Mouse (Mus musculus) B cell, adult 67 days (primary cell): ENCODE data around the gene Exoc3l2. TPM values are rescaled to one million over a fixed set of nuclear protein-coding genes. Genes with fewer than 3 reads are reported as not detected.

Source experiments
- total RNA-seq, 2 experiments: library from RNA; stranded (reverse); gene quantifications; 4 replicates each; pipeline ENCODE4 v1.2.4; 2023

Exoc3l2 gene
- not detected for total RNA-seq

DNA sequence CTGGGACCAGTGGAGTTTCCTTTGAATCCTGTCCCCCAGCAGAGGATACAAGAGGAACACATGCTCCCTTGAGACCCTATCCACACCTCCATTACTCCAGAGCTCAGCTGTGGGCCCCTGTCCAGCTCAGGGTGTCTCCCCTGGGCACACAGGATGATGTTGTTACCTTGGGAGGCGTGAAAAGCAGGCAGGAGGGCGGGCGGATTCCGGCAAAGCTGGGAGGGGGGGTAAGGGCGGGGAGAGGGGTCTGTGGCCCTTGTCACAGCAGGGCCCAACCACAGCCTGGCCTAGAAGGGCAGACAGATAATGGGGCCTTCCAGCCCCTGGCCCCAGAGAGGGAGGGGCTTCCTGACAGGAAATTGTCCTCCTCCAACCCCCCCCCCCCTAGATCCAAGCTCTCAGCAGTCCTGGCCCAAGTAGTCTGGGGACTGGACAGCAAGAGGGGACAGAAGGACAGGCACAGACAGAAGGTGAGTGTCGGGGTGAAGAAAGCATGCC, at the start of gene Exoc3l2:
Exoc3l2 (plus strand) TSS at position 448 of the 498 bp plus-strand sequence.

DNA sequence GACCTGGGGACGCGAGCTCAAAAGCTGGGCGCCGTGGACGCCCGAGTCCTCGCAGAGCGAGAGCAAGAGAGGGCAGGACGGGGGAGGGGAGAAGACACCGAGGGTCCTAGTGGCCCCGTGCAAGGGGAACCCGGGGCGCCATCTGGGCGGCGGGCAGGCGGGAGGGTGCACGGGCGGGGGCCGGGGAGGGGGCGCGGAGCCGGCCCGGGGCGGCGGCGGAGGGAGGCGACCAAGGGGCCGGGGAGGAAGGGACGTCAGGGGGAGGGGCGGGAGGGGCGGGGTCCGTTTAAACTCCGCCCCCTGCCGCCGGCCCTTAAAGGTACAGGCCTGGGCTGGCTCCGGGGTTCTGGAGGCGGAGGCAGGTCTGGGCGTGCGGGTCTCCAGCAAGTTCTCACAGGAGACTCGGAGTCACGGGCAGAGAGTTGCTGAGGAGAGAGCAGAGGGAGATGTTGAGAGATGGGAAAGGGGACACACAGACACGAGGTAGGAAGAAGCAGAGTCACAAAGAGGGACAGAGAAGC, 4.5 kb upstream of the Exoc3l2 start, which contains the start of gene Mark4:
Mark4 (minus strand) TSS at position 231 of the 521 bp plus-strand sequence.

DNA sequence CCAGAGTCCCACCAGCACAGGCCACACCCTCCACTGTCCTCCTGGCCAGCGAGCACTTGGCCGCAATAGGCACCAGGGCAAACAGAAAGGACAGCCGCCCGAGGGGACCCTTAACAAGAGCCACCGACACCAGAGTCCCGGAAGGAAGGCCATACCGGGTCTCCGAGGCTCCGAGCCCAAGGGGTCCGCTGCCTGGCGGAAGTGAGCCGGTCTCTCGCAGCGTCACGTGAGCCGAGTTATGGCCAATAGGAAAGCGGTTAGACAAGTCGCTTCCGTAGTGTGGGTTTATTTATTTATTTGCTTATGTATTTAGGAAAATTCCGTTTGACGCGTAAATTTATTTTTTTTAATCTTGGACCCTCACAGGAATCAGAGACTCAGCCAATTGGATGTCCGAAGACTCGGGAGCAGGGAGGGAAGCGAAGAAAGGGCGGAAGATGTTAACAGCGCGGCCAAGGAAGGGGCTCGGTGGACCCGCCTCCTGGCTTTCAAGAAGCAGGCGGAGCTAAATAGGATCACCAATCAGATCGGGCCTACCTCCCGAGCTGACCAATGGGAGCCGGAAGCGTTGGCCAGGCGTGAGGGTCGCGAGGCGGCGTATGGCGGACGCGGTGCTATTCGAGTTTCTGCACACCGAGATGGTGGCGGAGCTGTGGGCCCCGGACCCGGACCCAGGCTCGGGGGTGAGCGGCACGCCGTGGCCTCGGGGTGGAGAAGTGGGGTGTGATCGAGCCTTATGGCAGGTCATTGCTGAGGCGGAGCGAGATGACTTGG, 45.2 kb downstream of the Exoc3l2 start, which contains the start of the genes Bloc1s3 and Trappc6a:
Bloc1s3 (minus strand) TSS at position 218 of the 774 bp plus-strand sequence.
Trappc6a (plus strand) TSS at position 246 of the 774 bp plus-strand sequence.

DNA sequence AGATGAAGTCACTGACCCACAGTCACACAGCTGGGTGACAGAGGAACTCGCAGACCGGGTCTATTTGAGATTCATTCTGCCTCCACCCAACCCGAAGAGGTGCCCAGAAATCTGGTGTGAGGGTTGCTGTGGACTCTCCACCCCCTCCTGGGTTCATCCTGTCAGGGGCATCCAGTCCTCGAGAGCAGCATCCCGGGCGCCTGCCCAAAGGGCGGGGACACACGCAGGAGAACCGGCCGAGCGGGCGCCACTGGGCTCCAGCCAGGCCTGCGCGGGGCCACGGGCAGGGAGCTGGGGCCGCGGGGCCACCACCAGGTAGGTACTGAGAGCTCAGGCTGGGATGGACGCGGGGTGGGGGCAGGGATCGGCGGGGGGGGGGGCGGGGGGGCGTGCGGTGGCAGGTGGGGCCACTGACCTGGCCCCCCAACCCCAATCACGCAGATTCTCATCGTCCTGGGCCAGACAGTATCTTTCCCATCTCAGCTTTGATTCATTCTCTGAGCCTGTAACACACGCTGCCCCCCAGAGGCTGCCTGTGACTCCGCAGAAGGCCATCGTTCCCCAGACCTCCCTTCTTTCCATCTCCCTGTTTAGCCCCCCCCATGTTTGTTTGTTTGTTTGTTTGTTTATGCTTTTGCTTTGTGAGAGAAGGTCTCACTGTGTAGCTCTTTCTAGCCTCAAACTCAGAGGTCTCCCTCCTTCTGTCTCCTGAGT, 54.7 kb downstream of the Exoc3l2 start, which contains the start of gene Nkpd1:
Nkpd1 (plus strand) TSS at position 187 of the 714 bp plus-strand sequence.

Other genes starting within 250 kb of the Exoc3l2 start
- 10 to 100 TPM; 37.9 to 54.7 TPM for gene Opa3, start 235.0 kb upstream of the Exoc3l2 start, total RNA-seq
- 100 to 1,000 TPM; 403 to 410 TPM for gene Vasp, start 191.5 kb upstream of the Exoc3l2 start, total RNA-seq
- not detected for gene Ppm1n, start 183.3 kb upstream of the Exoc3l2 start, total RNA-seq
- gene Rtn2, start 180.7 kb upstream of the Exoc3l2 start, total RNA-seq: not detected
- gene Fosb, start 153.3 kb upstream of the Exoc3l2 start, total RNA-seq: 1,000 to 10,000 TPM in 1 of 2 experiments, 100 to 1,000 TPM in 1; 524 to 1,527 TPM
- 10 to 100 TPM; 64.3 to 66.3 TPM for gene Ercc1, start 118.6 kb upstream of the Exoc3l2 start, total RNA-seq
- gene Cd3eap, start 103.8 kb upstream of the Exoc3l2 start, total RNA-seq: 10 to 100 TPM in 1 of 2 experiments, 1 to 10 TPM in 1; 6.7 to 10.7 TPM
- gene Ppp1r13l, start 103.6 kb upstream of the Exoc3l2 start, total RNA-seq: 1 to 10 TPM; 1.4 to 1.9 TPM
- gene Ercc2, start 81.3 kb upstream of the Exoc3l2 start, total RNA-seq: 10 to 100 TPM; 57.0 to 80.3 TPM
- gene Klc3, start 59.2 kb upstream of the Exoc3l2 start, total RNA-seq: 1 to 10 TPM; 1.9 to 2.2 TPM
- gene Ckm, start 58.6 kb upstream of the Exoc3l2 start, total RNA-seq: under 1 TPM; 0.44 TPM
- gene Mark4, start 4.5 kb upstream of the Exoc3l2 start, total RNA-seq: 10 to 100 TPM; 29.5 to 30.7 TPM
- gene Bloc1s3, start 45.0 kb downstream of the Exoc3l2 start, total RNA-seq: 1 to 10 TPM; 5.8 to 6.5 TPM
- gene Trappc6a, start 45.1 kb downstream of the Exoc3l2 start, total RNA-seq: 10 to 100 TPM; 30.2 to 34.6 TPM
- under 1 TPM; 0.55 to 0.62 TPM for gene Nkpd1, start 54.5 kb downstream of the Exoc3l2 start, total RNA-seq
- 10 to 100 TPM; 58.2 to 64.2 TPM for gene Ppp1r37, start 99.7 kb downstream of the Exoc3l2 start, total RNA-seq
- 10 to 100 TPM; 14.4 to 17.4 TPM for gene Zfp296, start 114.0 kb downstream of the Exoc3l2 start, total RNA-seq
- 10 to 100 TPM; 88.5 to 93.3 TPM for gene Gemin7, start 114.3 kb downstream of the Exoc3l2 start, total RNA-seq
- 100 to 1,000 TPM; 111 to 118 TPM for gene Clasrp, start 141.2 kb downstream of the Exoc3l2 start, total RNA-seq
- 100 to 1,000 TPM in 1 of 2 experiments, 10 to 100 TPM in 1; 94.7 to 102 TPM for gene Relb, start 166.1 kb downstream of the Exoc3l2 start, total RNA-seq
- 10 to 100 TPM; 80.3 to 90.7 TPM for gene Clptm1, start 201.7 kb downstream of the Exoc3l2 start, total RNA-seq
- not detected for gene Apoc2, start 214.6 kb downstream of the Exoc3l2 start, total RNA-seq
- gene Gm44805, start 218.1 kb downstream of the Exoc3l2 start, total RNA-seq: not detected
- not detected for gene Apoc4, start 218.1 kb downstream of the Exoc3l2 start, total RNA-seq
- not detected for gene Apoc1, start 229.3 kb downstream of the Exoc3l2 start, total RNA-seq
- gene Apoe, start 235.9 kb downstream of the Exoc3l2 start, total RNA-seq: 10 to 100 TPM; 81.0 to 81.5 TPM